ENCODE assay signal across 8 mouse cellular contexts in genomic region chr10:125966481-125967251, GRCm38 (mm10). TPM values are rescaled to one million over a fixed set of nuclear protein-coding genes. Genes with fewer than 3 reads are reported as not detected.
A peak's percentile ranks its signal among the peaks of the same experiment; 100 is the strongest.
DNase-seq lines count a peak whose midpoint lies in the region; ATAC-seq and TF ChIP-seq lines count a peak whose summit lies in the region.

No protein-coding gene starts in this region.

- peak overlapping the region; percentile 84 for H3K4me3 ChIP-seq in cerebellum, adult 2 months (replicated peaks; ENCODE audit: insufficient read depth, low read depth, low read length)
- H3K4me3 ChIP-seq in forebrain, embryonic 11.5 days (ENCODE audit: low read depth, low read length) = peak overlapping the region; percentile 75
- peak overlapping the region; percentile 89 for H3K4me3 ChIP-seq in limb, embryonic 11.5 days (ENCODE audit: low read depth, low read length)

- TF ChIP-seq CTCF in cerebellum, adult 2 months (IDR thresholded peaks at IDR 0.05; ENCODE audit: borderline replicate concordance, insufficient read depth, low read depth, low read length) = no peak

- ATAC-seq in forebrain, embryonic 11.5 days (replicated peaks; ENCODE audit: low FRiP score) = peak; percentile 70
- peak; percentile 6 for ATAC-seq in limb, embryonic 11.5 days (ENCODE audit: insufficient number of reproducible peaks, low FRiP score, low TSS enrichment, low read depth)

- WGBS in cerebellum, adult 2 months = 2% methylated on average over 59 of the region's 59 CpGs
- under 1% methylated on average over 49 of the region's 59 CpGs for WGBS in forebrain, embryonic 11.5 days
- WGBS in limb, embryonic 11.5 days = under 1% methylated on average over 57 of the region's 59 CpGs

- H3K9ac ChIP-seq in forebrain, embryonic 11.5 days (ENCODE audit: low read length) = peak overlapping the region; percentile 77
- H3K9ac ChIP-seq in limb, embryonic 11.5 days (ENCODE audit: low read length) = peak overlapping the region; percentile 99

- no peaks in the 10 kb centered on the region for H3K9me3 ChIP-seq in forebrain, embryonic 11.5 days (ENCODE audit: control insufficient read depth, low read length)
- H3K9me3 ChIP-seq in limb, embryonic 11.5 days (ENCODE audit: control insufficient read depth, low read length) = no peaks in the 10 kb centered on the region

- H3K36me3 ChIP-seq in forebrain, embryonic 11.5 days (ENCODE audit: control insufficient read depth, insufficient read depth, low read length) = no peaks in the 10 kb centered on the region
- no peaks in the 10 kb centered on the region for H3K36me3 ChIP-seq in limb, embryonic 11.5 days (ENCODE audit: control insufficient read depth, insufficient read depth, low read length)

- no peak for TF ChIP-seq POLR2A in cerebellum, adult 2 months (IDR thresholded peaks at IDR 0.05; ENCODE audit: borderline replicate concordance, insufficient read depth, low read length)

- H3K4me2 ChIP-seq in forebrain, embryonic 11.5 days (ENCODE audit: low read depth, low read length, severe bottlenecking) = peak overlapping the region; percentile 96
- H3K4me2 ChIP-seq in limb, embryonic 11.5 days (ENCODE audit: low read depth, severe bottlenecking) = peak overlapping the region; percentile 70

- H3K4me1 ChIP-seq in cerebellum, adult 2 months (ENCODE audit: control insufficient read depth, insufficient read depth, low read length) = no peaks in the 10 kb centered on the region
- H3K4me1 ChIP-seq in forebrain, embryonic 11.5 days (replicated peaks; ENCODE audit: control insufficient read depth, insufficient read depth, low read length) = peaks cover 13% of the 10 kb centered on the region; the same call in 1 of the 2 replicates
- peaks cover 10% of the 10 kb centered on the region for H3K4me1 ChIP-seq in limb, embryonic 11.5 days (ENCODE audit: control insufficient read depth, insufficient read depth, low read length)

- DNase-seq in cerebellum, adult 2 months = peak; percentile 5 to 17
- DNase-seq in cerebellum, adult 11 months = no peak
- peak; percentile 65 for DNase-seq in NIH3T3 (ENCODE audit: low read depth)
- peak; percentile 80 for DNase-seq in forebrain, embryonic 11.5 days (ENCODE audit: low spot score)
- DNase-seq in heart, postnatal 4 days = peak; percentile 44
- DNase-seq in limb, embryonic 11.5 days (ENCODE audit: low spot score) = peak; percentile 77
- peak; percentile 54 for DNase-seq in mesoderm, embryonic 11.5 days (ENCODE audit: low read depth, low spot score)
- DNase-seq in testis, postnatal 14 days (ENCODE audit: low spot score) = peak; percentile 10

- no peak overlapping the region for H3K27ac ChIP-seq in cerebellum, adult 2 months (ENCODE audit: insufficient read depth, low read length)
- H3K27ac ChIP-seq in forebrain, embryonic 11.5 days (ENCODE audit: low read depth, low read length) = peak overlapping the region; percentile 37
- peak overlapping the region; percentile 100 for H3K27ac ChIP-seq in limb, embryonic 11.5 days (replicated peaks; ENCODE audit: low read depth, low read length)

- H3K27me3 ChIP-seq in cerebellum, adult 2 months (ENCODE audit: control insufficient read depth, insufficient read depth, low read length) = no peaks in the 10 kb centered on the region
- no peaks in the 10 kb centered on the region; the same call in 1 of the 2 replicates for H3K27me3 ChIP-seq in forebrain, embryonic 11.5 days (ENCODE audit: control insufficient read depth, insufficient read depth, low read length)
- no peaks in the 10 kb centered on the region for H3K27me3 ChIP-seq in limb, embryonic 11.5 days (ENCODE audit: control insufficient read depth, insufficient read depth, low read length)

RNA-seq across cellular contexts. Expression of gene Lrig3, which starts 0.7 kb away (rescaled TPM):
- 3.9 and 4.4 TPM in 2 replicates for polyA plus RNA-seq in cerebellum, adult 2 months (2012; rRNA removed)
- polyA plus RNA-seq in forebrain, embryonic 11.5 days (2014; fragmentation: Nextera tagmentation; extraction: Ambion mirVana) = 10.9 and 11.2 TPM in 2 replicates
- 1 to 10 TPM; 3.5 to 4.0 TPM for total RNA-seq in heart, postnatal 4 days (2021)
- polyA plus RNA-seq in limb, embryonic 11.5 days (2014; fragmentation: Nextera tagmentation; extraction: Ambion mirVana) = 57.1 and 59.3 TPM in 2 replicates
